Mouse (Mus musculus) limb, embryonic 14.5 days (tissue): ENCODE results near the gene Ucp3. TPM values are rescaled to one million over a fixed set of nuclear protein-coding genes. Genes with fewer than 3 reads are reported as not detected.

ENCODE experiments used
- ATAC-seq: fragments of 200-750 bp; cut with Nextera tagmentation; 2 replicates; pipeline ENCODE4 v1.8.0; 2017; ENCODE audit warnings: low read depth, moderate number of reproducible peaks, moderate TSS enrichment; ENCODE audit not compliant: low FRiP score
- DNase-seq: peaks from one replicate; pipeline ENCODE4 v3.0.0-alpha.2; 2015; ENCODE audit warnings: low spot score
- H3K27ac ChIP-seq: fragments of 300-500 bp; sonication (generic); replicated peaks from 2 replicates; pipeline ENCODE4 v1.5.1; 2014; ENCODE audit warnings: low read depth, mild to moderate bottlenecking, low read length, moderate library complexity, mixed read lengths
- H3K27me3 ChIP-seq: fragments of 300-500 bp; sonication (generic); 2 replicates; pipeline ENCODE4 v1.6.1; 2014; ENCODE audit warnings: low read length, mixed read lengths; ENCODE audit not compliant: control insufficient read depth, insufficient read depth
- H3K36me3 ChIP-seq: fragments of 300-500 bp; sonication (generic); 2 replicates; pipeline ENCODE4 v1.6.1; 2014; ENCODE audit warnings: mild to moderate bottlenecking, low read length, moderate library complexity, mixed read lengths; ENCODE audit not compliant: control insufficient read depth, insufficient read depth
- H3K4me1 ChIP-seq: fragments of 300-500 bp; sonication (generic); 2 replicates; pipeline ENCODE4 v1.6.1; 2014; ENCODE audit warnings: antibody characterized with exemption, low read length, mixed read lengths; ENCODE audit not compliant: control insufficient read depth, insufficient read depth
- H3K4me2 ChIP-seq: fragments of 300-500 bp; sonication (generic); replicated peaks from 2 replicates; pipeline ENCODE4 v1.6.1; 2014; ENCODE audit warnings: low read depth, mild to moderate bottlenecking, low read length, moderate library complexity; ENCODE audit not compliant: severe bottlenecking
- H3K4me3 ChIP-seq: fragments of 300-500 bp; sonication (generic); replicated peaks from 2 replicates; pipeline ENCODE4 v1.5.1; 2014; ENCODE audit warnings: low read length
- H3K9ac ChIP-seq: fragments of 300-500 bp; sonication (generic); 2 replicates; pipeline ENCODE4 v1.6.1; 2014; ENCODE audit warnings: mild to moderate bottlenecking, low read depth, low read length, moderate library complexity; ENCODE audit not compliant: severe bottlenecking
- H3K9me3 ChIP-seq: fragments of 300-500 bp; sonication (generic); 2 replicates; pipeline ENCODE4 v1.6.1; 2016; ENCODE audit warnings: low read length; ENCODE audit not compliant: control insufficient read depth
- POLR2A ChIP-seq: fragments of 200-500 bp; IDR thresholded peaks from 2 replicates; pipeline ENCODE4 v1.8.0; 2012; ENCODE audit warnings: inconsistent platforms, mild to moderate bottlenecking, moderate library complexity, borderline replicate concordance; ENCODE audit not compliant: insufficient read depth, insufficient read length; ENCODE audit errors: extremely low read depth
- WGBS: fragments of 180-500 bp; shearing (Covaris S2); extraction: QIAGEN DNeasy Blood & Tissue Kit; methylation state at CpG from one replicate; pipeline ENCODE4 v1.1.7; 2014; 5-methylcytosine and 5-hydroxymethylcytosine counted together
- polyA plus RNA-seq, 2 experiments: library from polyadenylated mRNA; depleted of rRNA in 1 of 2; stranded (reverse) in 1 of 2; unstranded in 1 of 2; fragments of >200 nt; fragmentation: Nextera tagmentation in 1 of 2; extraction: Ambion mirVana in 1 of 2; gene quantifications; 2 replicates each; pipeline versions ENCODE4 v1.2.1 to v1.2.3; 2012 to 2014

Ucp3 gene
- polyA plus RNA-seq, 2 experiments, result 0.07 to 0.10 TPM

GRCm38 (mm10) chr7:100496791-100497190 lies 24.0 kb downstream of the Ucp3 start:
- H3K4me3 ChIP-seq, result no peak overlapping the region
- H3K4me2 ChIP-seq, result no peak overlapping the region
- H3K4me1 ChIP-seq, result peaks cover 27% of the 10 kb centered on the region
- 96% methylated on average over 9 of the region's 9 CpGs for WGBS
- H3K9me3 ChIP-seq, result no peaks in the 10 kb centered on the region
- peaks cover 17% of the 10 kb centered on the region for H3K36me3 ChIP-seq
- no peak for TF ChIP-seq POLR2A
- no peak overlapping the region for H3K27ac ChIP-seq
- H3K9ac ChIP-seq, result no peak overlapping the region
- no peaks in the 10 kb centered on the region for H3K27me3 ChIP-seq
- DNase-seq, result no peak
- no peak for ATAC-seq

- H3K27me3 ChIP-seq, result no peaks in the 10 kb centered on the region
- WGBS, result 72% methylated on average over 4 of the region's 4 CpGs
- DNase-seq (no peak), ATAC-seq (no peak)
- no peaks in the 10 kb centered on the region for H3K9me3 ChIP-seq
- H3K4me3 ChIP-seq, result no peak overlapping the region
- peaks cover 24% of the 10 kb centered on the region for H3K4me1 ChIP-seq
- no peak for TF ChIP-seq POLR2A
- no peak overlapping the region for H3K4me2 ChIP-seq
- peaks cover 17% of the 10 kb centered on the region for H3K36me3 ChIP-seq
- H3K9ac ChIP-seq, result no peak overlapping the region
- no peak overlapping the region for H3K27ac ChIP-seq
Observed at GRCm38 (mm10) chr7:100497402-100497801, 24.6 kb downstream of the Ucp3 start.

DNA sequence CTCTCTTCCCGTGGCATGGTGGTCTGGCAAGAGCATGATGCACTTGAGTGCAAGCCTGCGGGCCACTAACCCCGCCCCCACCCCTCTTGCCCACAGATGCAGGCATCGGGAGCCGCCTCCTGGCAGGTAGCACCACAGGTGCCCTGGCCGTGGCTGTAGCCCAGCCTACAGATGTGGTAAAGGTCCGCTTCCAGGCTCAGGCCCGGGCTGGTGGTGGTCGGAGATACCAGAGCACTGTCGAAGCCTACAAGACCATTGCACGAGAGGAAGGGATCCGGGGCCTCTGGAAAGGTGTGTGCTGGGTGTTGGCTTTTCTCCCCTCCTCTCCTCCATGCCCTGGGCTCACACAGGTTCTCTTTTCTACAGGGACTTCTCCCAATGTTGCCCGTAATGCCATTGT lies 25.2 kb downstream of the Ucp3 start:
- Histone ChIP-seq H3K4me1 (peaks cover 20% of the 10 kb centered on the region), H3K27me3 (no peaks in the 10 kb centered on the region), H3K9me3 (no peaks in the 10 kb centered on the region), H3K4me2 (no peak overlapping the region), H3K36me3 (peaks cover 17% of the 10 kb centered on the region), H3K27ac (no peak overlapping the region), H3K4me3 (no peak overlapping the region), H3K9ac (no peak overlapping the region)
- 95% methylated on average over 11 of the region's 13 CpGs for WGBS
- no peak for DNase-seq
- TF ChIP-seq POLR2A, result no peak
- no peak for ATAC-seq

- no peak overlapping the region for H3K27ac ChIP-seq
- no peak overlapping the region for H3K4me2 ChIP-seq
- no peak for TF ChIP-seq POLR2A
- no peaks in the 10 kb centered on the region for H3K27me3 ChIP-seq
- H3K4me1 ChIP-seq, result peaks cover 16% of the 10 kb centered on the region
- H3K4me3 ChIP-seq, result no peak overlapping the region
- DNase-seq (no peak), ATAC-seq (no peak)
- H3K36me3 ChIP-seq, result peaks cover 17% of the 10 kb centered on the region
- H3K9me3 ChIP-seq, result no peaks in the 10 kb centered on the region
- no peak overlapping the region for H3K9ac ChIP-seq
Observed at GRCm38 (mm10) chr7:100499465-100499864, 26.7 kb downstream of the Ucp3 start.

DNA sequence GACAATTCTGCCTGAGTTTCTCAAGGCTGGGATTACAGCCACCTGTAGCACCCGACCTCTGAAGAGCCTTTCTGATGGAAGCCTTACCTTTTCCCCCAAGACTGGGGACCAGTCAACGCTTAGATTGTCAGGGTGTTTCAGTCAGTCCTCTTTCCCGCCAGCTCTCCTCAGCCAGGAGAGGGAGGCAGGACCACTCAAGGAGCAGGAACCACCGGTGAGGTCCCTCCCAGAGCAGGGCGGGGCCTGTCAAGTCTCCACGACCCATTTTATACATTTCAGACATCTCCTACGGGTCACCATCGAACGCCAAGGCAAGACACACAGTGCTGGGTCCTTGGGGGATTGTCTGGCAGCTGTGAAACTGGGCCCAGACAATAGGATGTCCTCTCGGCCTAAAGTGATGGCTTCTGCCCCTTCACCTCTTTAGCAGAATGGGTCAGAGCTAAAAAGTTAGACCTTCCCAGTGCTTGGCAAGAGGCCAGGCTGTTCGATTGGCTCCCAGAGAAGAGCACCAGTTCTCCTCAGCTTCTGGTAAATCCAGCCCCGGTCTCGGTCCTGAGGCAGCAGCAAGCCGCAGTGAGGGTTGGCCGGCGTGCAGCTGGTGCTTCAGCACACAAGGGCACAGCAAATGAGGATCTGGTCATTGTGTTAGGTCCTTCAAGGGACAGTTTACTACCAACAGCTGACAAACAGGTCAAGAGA lies 27.6 kb downstream of the Ucp3 start:
- ATAC-seq (no peak), DNase-seq (no peak)
- WGBS, result 62% methylated on average over 16 of the region's 16 CpGs
- Histone ChIP-seq H3K27ac (no peak overlapping the region), H3K36me3 (peaks cover 17% of the 10 kb centered on the region), H3K4me3 (no peak overlapping the region), H3K4me2 (no peak overlapping the region), H3K9me3 (no peaks in the 10 kb centered on the region), H3K9ac (no peak overlapping the region), H3K4me1 (peaks cover 9% of the 10 kb centered on the region), H3K27me3 (no peaks in the 10 kb centered on the region)
- TF ChIP-seq POLR2A, result no peak
